Mouse (Mus musculus): ENCODE results near the gene Mrps7. TPM values are rescaled to one million over a fixed set of nuclear protein-coding genes. Genes with fewer than 3 reads are reported as not detected.

The Mrps7 gene
- polyA plus RNA-seq, 2 experiments = 47.4 to 86.6 TPM

DNA sequence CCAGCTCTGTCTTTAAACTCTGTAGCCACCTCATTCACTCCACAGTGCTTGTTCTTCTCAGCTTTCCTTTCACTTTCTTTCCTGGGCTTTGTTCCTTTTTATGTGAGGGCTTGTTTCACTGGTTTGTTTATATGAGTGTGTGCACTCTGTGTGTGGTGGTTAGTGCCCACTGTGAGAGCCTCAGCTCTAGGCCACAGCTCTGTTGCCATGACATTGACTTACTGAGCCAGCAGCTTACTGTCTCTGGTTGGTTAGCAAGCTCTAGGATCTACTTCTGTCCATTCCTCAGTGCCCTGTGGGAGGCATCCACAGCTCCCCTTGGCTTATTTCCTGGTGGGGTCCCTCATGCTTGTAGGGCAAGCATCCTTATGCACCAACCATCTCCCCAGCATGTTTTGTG is 24.6 kb upstream of the Mrps7 start:
- no peak overlapping the region for H3K4me2 ChIP-seq (replicated peaks; ENCODE audit: low read depth, low read length, severe bottlenecking)
- TF ChIP-seq POLR2A (IDR thresholded peaks at IDR 0.05; ENCODE audit: borderline replicate concordance, extremely low read depth, insufficient read depth, insufficient read length) = no peak
- H3K9me3 ChIP-seq (ENCODE audit: control insufficient read depth, low read length) = no peaks in the 10 kb centered on the region
- H3K27ac ChIP-seq (replicated peaks; ENCODE audit: low read depth, low read length) = no peak overlapping the region
- H3K27me3 ChIP-seq (ENCODE audit: control insufficient read depth, insufficient read depth, low read length) = no peaks in the 10 kb centered on the region
- DNase-seq (ENCODE audit: low spot score) (no peak), ATAC-seq (ENCODE audit: low FRiP score, low read depth) (no peak)
- H3K4me3 ChIP-seq (replicated peaks; ENCODE audit: low read length) = no peak overlapping the region
- H3K4me1 ChIP-seq (ENCODE audit: control insufficient read depth, insufficient read depth, low read length) = no peaks in the 10 kb centered on the region
- H3K9ac ChIP-seq (ENCODE audit: low read depth, low read length, severe bottlenecking) = no peak overlapping the region
- H3K36me3 ChIP-seq (ENCODE audit: control insufficient read depth, insufficient read depth, low read length) = peaks cover 67% of the 10 kb centered on the region

GRCm38 (mm10) chr11:115582913-115583606 is 20.7 kb upstream of the Mrps7 start:
- no peak for ATAC-seq (ENCODE audit: low FRiP score, low read depth)

DNA sequence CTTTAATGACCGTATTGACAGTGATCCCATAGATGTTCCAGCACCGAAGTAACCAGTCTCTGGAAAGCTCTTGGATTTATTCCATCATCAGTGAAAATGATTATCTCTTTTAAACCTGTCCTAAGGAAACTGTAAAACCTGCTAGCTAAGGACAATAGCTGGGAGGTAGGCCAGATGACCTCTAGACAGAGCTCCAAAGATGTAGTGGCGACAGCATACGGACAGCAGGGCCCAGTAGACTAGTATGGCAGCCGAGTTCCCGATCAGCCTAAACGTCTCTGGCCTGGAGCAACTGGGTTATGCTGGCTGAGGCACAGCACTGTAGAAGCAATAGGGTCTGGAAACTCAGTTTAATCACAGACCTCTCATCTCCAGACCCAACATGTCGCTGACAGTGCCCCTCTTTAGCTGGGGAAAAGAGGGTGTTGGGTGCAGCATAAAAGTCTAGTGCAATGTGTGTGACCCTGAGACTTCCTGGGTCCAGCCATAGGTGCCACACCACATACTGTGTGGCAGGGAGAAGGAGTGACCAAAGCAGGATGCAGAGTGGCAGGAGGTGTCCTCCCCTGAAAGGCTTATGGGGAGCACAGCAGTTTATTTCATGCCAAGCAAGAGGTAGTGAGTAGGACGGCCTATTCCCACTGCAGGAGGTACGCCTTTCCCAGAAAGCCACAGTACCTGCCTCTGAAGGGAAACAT is 19.2 kb upstream of the Mrps7 start:
- H3K4me3 ChIP-seq (replicated peaks; ENCODE audit: low read length) = no peak overlapping the region
- H3K27me3 ChIP-seq (ENCODE audit: control insufficient read depth, insufficient read depth, low read length) = no peaks in the 10 kb centered on the region
- DNase-seq (ENCODE audit: low spot score) = no peak
- no peak for TF ChIP-seq POLR2A (IDR thresholded peaks at IDR 0.05; ENCODE audit: borderline replicate concordance, extremely low read depth, insufficient read depth, insufficient read length)
- H3K9me3 ChIP-seq (ENCODE audit: control insufficient read depth, low read length) = no peaks in the 10 kb centered on the region
- no peaks in the 10 kb centered on the region for H3K4me1 ChIP-seq (ENCODE audit: control insufficient read depth, insufficient read depth, low read length)
- H3K27ac ChIP-seq (replicated peaks; ENCODE audit: low read depth, low read length) = no peak overlapping the region
- H3K36me3 ChIP-seq (ENCODE audit: control insufficient read depth, insufficient read depth, low read length) = peaks cover 87% of the 10 kb centered on the region
- H3K4me2 ChIP-seq (replicated peaks; ENCODE audit: low read depth, low read length, severe bottlenecking) = no peak overlapping the region
- no peak overlapping the region for H3K9ac ChIP-seq (ENCODE audit: low read depth, low read length, severe bottlenecking)
- no peak for ATAC-seq (ENCODE audit: low FRiP score, low read depth)
- 80% methylated on average over 10 of the region's 10 CpGs for WGBS

More at GRCm38 (mm10) chr11:115582913-115583606, 20.7 kb upstream of the Mrps7 start:
- Histone ChIP-seq H3K27ac (replicated peaks; ENCODE audit: low read depth, low read length) (no peak overlapping the region), H3K9ac (ENCODE audit: low read depth, low read length, severe bottlenecking) (no peak overlapping the region), H3K9me3 (ENCODE audit: control insufficient read depth, low read length) (no peaks in the 10 kb centered on the region), H3K4me1 (ENCODE audit: control insufficient read depth, insufficient read depth, low read length) (no peaks in the 10 kb centered on the region), H3K4me3 (replicated peaks; ENCODE audit: low read length) (no peak overlapping the region), H3K27me3 (ENCODE audit: control insufficient read depth, insufficient read depth, low read length) (no peaks in the 10 kb centered on the region), H3K4me2 (replicated peaks; ENCODE audit: low read depth, low read length, severe bottlenecking) (no peak overlapping the region), H3K36me3 (ENCODE audit: control insufficient read depth, insufficient read depth, low read length) (peaks cover 94% of the 10 kb centered on the region)
- DNase-seq (ENCODE audit: low spot score) = no peak
- 77% methylated on average over 10 of the region's 10 CpGs for WGBS
- TF ChIP-seq POLR2A (IDR thresholded peaks at IDR 0.05; ENCODE audit: borderline replicate concordance, extremely low read depth, insufficient read depth, insufficient read length) = no peak

GRCm38 (mm10) chr11:115585573-115586100 is 18.1 kb upstream of the Mrps7 start:
- Histone ChIP-seq H3K27me3 (ENCODE audit: control insufficient read depth, insufficient read depth, low read length) (no peaks in the 10 kb centered on the region), H3K27ac (replicated peaks; ENCODE audit: low read depth, low read length) (no peak overlapping the region)
- 87% methylated on average over 7 of the region's 7 CpGs for WGBS

DNA sequence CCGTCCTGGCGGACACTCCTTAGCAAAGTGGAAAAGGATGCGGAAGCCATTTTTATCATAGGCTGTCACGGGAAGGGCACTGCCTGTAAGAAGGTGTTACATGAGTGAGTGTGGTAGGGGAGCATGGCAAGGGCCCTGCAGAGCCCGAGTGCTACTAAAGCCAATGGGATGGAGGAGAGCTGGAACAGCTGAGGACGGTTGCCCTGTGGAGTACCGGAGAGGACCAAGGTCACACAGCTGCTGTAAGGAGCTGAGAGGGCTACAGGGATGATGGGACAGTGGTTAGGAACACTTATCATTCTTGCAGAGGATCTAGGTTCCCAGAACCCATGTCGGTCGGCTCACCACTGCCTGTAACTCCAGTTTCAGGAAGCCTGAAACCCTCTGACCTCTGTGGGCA is 17.3 kb upstream of the Mrps7 start:
- Histone ChIP-seq H3K27me3 (ENCODE audit: control insufficient read depth, insufficient read depth, low read length) (no peaks in the 10 kb centered on the region), H3K9me3 (ENCODE audit: control insufficient read depth, low read length) (no peaks in the 10 kb centered on the region), H3K36me3 (ENCODE audit: control insufficient read depth, insufficient read depth, low read length) (peaks cover 91% of the 10 kb centered on the region), H3K4me3 (replicated peaks; ENCODE audit: low read length) (no peak overlapping the region), H3K4me2 (replicated peaks; ENCODE audit: low read depth, low read length, severe bottlenecking) (no peak overlapping the region), H3K9ac (ENCODE audit: low read depth, low read length, severe bottlenecking) (no peak overlapping the region), H3K4me1 (ENCODE audit: control insufficient read depth, insufficient read depth, low read length) (no peaks in the 10 kb centered on the region), H3K27ac (replicated peaks; ENCODE audit: low read depth, low read length) (no peak overlapping the region)
- no peak for ATAC-seq (ENCODE audit: low FRiP score, low read depth)
- DNase-seq (ENCODE audit: low spot score) = no peak
- 89% methylated on average over 9 of the region's 9 CpGs for WGBS
- TF ChIP-seq POLR2A (IDR thresholded peaks at IDR 0.05; ENCODE audit: borderline replicate concordance, extremely low read depth, insufficient read depth, insufficient read length) = no peak

More at GRCm38 (mm10) chr11:115585573-115586100, 18.1 kb upstream of the Mrps7 start:
- no peak overlapping the region for H3K4me2 ChIP-seq (replicated peaks; ENCODE audit: low read depth, low read length, severe bottlenecking)
- H3K9ac ChIP-seq (ENCODE audit: low read depth, low read length, severe bottlenecking) = no peak overlapping the region
- no peak for TF ChIP-seq POLR2A (IDR thresholded peaks at IDR 0.05; ENCODE audit: borderline replicate concordance, extremely low read depth, insufficient read depth, insufficient read length)
- no peaks in the 10 kb centered on the region for H3K4me1 ChIP-seq (ENCODE audit: control insufficient read depth, insufficient read depth, low read length)
- no peaks in the 10 kb centered on the region for H3K9me3 ChIP-seq (ENCODE audit: control insufficient read depth, low read length)
- H3K36me3 ChIP-seq (ENCODE audit: control insufficient read depth, insufficient read depth, low read length) = peaks cover 90% of the 10 kb centered on the region
- DNase-seq (ENCODE audit: low spot score) (no peak), ATAC-seq (ENCODE audit: low FRiP score, low read depth) (no peak)
- H3K4me3 ChIP-seq (replicated peaks; ENCODE audit: low read length) = no peak overlapping the region

Data from limb, embryonic 14.5 days (tissue).